Mouse (Mus musculus): Measurements from ENCODE around the gene Bmp8b. TPM values are rescaled to one million over a fixed set of nuclear protein-coding genes. Genes with fewer than 3 reads are reported as not detected.
A peak's percentile ranks its signal among the peaks of the same experiment; 100 is the strongest.
"Not testable (repeated sequence)": the region's sequence is repeated elsewhere in the genome, so short reads cannot be mapped to it uniquely, and the experiment has no call there.

The Bmp8b gene
- total RNA-seq, 1 experiment, result 7.2 TPM

- in situ Hi-C loops (cut with MboI; ENCODE audit: low sequenced_read_pairs in 2 of 2, unreplicated experiment in 2 of 2), result no loop called here
- Histone ChIP-seq H3K9me3 (ENCODE audit: control insufficient read depth, insufficient read depth, low read depth, low read length) (no peaks in the 10 kb centered on the region), H3K27ac (ENCODE audit: insufficient read depth, low read depth, low read length, poor library complexity, severe bottlenecking) (no peak overlapping the region), H3K36me3 (ENCODE audit: control insufficient read depth, insufficient read depth, low read length, poor library complexity, severe bottlenecking) (no peaks in the 10 kb centered on the region; the same call in 1 of the 2 replicates), H3K9ac (ENCODE audit: insufficient read depth, low read depth, low read length, poor library complexity, severe bottlenecking) (no peak overlapping the region), H3K4me3 (ENCODE audit: insufficient read depth in 1 of 2, low read depth in 1 of 2, low read length in 2 of 2, poor library complexity in 1 of 2, severe bottlenecking in 1 of 2) (no peak overlapping the region), H3K4me1 (ENCODE audit: control insufficient read depth in 2 of 2, insufficient read depth in 2 of 2, low read length in 2 of 2, poor library complexity in 1 of 2) (peaks cover 0 to 3% of the 10 kb centered on the region in 2 experiments; a peak in 1 of 4 replicates)
- TF ChIP-seq HCFC1 (IDR thresholded peaks at IDR 0.05; ENCODE audit: borderline replicate concordance, insufficient read depth, low read length), result no peak
- no peak for TF ChIP-seq CHD2 (IDR thresholded peaks at IDR 0.05; ENCODE audit: low read depth, low read length)
- TF ChIP-seq ZC3H11A (IDR thresholded peaks at IDR 0.05; ENCODE audit: borderline replicate concordance, low read depth, low read length), result no peak
- TF ChIP-seq ZNF384 (IDR thresholded peaks at IDR 0.05; ENCODE audit: low read depth, low read length), result no peak
- TF ChIP-seq MAFK (IDR thresholded peaks at IDR 0.05; ENCODE audit: insufficient read depth, low read depth, low read length), result no peak
- DNase-seq (ENCODE audit: low read depth, low spot score), result no peak
Observed at GRCm38 (mm10) chr4:123112216-123112764, 7.3 kb downstream of the Bmp8b start.

DNA sequence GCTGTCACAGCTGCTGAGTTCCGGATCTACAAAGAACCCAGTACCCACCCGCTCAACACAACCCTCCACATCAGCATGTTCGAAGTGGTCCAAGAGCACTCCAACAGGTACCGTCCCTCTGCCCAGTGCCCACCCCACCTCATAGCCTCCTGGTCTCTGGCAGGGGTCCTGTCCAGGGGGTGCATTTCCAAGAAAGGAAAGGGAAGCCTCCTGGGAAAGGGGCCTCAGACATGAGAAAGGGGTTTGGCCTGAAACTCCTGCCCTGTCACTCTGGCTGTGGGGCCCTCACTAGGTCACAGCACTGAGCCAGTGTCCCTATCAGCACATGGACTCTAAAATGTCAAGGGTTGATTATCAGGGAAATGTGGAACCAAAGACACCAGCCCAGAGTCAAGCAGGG is 9.7 kb downstream of the Bmp8b start:
- H3K9me3 ChIP-seq (ENCODE audit: control insufficient read depth, insufficient read depth, low read depth, low read length); H3K9ac ChIP-seq (ENCODE audit: insufficient read depth, low read depth, low read length, poor library complexity, severe bottlenecking); H3K27ac ChIP-seq (ENCODE audit: insufficient read depth, low read depth, low read length, poor library complexity, severe bottlenecking); H3K36me3 ChIP-seq (ENCODE audit: control insufficient read depth, insufficient read depth, low read length, poor library complexity, severe bottlenecking); in situ Hi-C loops (cut with MboI; ENCODE audit: low sequenced_read_pairs in 2 of 2, unreplicated experiment in 2 of 2); H3K4me1 ChIP-seq (ENCODE audit: control insufficient read depth in 2 of 2, insufficient read depth in 2 of 2, low read length in 2 of 2, poor library complexity in 1 of 2); H3K4me3 ChIP-seq (ENCODE audit: insufficient read depth in 1 of 2, low read depth in 1 of 2, low read length in 2 of 2, poor library complexity in 1 of 2, severe bottlenecking in 1 of 2); DNase-seq (ENCODE audit: low read depth, low spot score): not testable (repeated sequence)

DNA sequence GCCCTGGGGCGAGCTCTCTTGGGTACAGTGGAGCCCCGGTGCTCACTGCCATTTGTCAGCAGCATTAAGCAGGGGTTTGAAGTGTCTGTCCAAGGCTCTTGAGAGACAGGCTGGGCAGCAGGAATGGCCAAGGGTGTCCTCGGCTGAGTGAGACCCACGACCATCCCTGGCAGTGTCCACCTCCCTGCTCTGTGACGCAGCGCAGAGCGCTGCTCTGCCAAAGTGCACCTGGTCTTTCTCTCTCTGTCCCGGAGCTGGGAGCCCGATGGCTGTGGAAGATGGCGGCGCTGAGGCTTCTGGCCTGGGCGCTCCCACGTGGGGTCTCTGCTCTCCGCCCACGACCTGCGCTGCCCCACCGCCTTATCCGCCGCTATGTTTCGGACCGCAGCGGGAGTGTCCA is 11.0 kb downstream of the Bmp8b start, which contains the start of gene Oxct2b:
TSS of gene Oxct2b (plus strand) at position 256 of the 400 bp plus-strand sequence.
- H3K9ac ChIP-seq (ENCODE audit: insufficient read depth, low read depth, low read length, poor library complexity, severe bottlenecking), result 0 out of 2 replicates have a peak within 1 kb of the TSS, but pooled peaks have one; percentile 27
- H3K9me3 ChIP-seq (ENCODE audit: control insufficient read depth, insufficient read depth, low read depth, low read length), result no peaks in the 10 kb centered on the region
- TF ChIP-seq ZNF384 (IDR thresholded peaks at IDR 0.05; ENCODE audit: low read depth, low read length) (no peak), HCFC1 (IDR thresholded peaks at IDR 0.05; ENCODE audit: borderline replicate concordance, insufficient read depth, low read length) (no peak), MAFK (IDR thresholded peaks at IDR 0.05; ENCODE audit: insufficient read depth, low read depth, low read length) (no peak), CHD2 (IDR thresholded peaks at IDR 0.05; ENCODE audit: low read depth, low read length) (no peak), ZC3H11A (IDR thresholded peaks at IDR 0.05; ENCODE audit: borderline replicate concordance, low read depth, low read length) (no peak)
- no peaks in the 10 kb centered on the region; the same call in 1 of the 2 replicates for H3K36me3 ChIP-seq (ENCODE audit: control insufficient read depth, insufficient read depth, low read length, poor library complexity, severe bottlenecking)
- H3K27ac ChIP-seq (ENCODE audit: insufficient read depth, low read depth, low read length, poor library complexity, severe bottlenecking), result no peak within 1 kb of the TSS
- in situ Hi-C loops (cut with MboI; ENCODE audit: low sequenced_read_pairs in 2 of 2, unreplicated experiment in 2 of 2), result no loop called here
- H3K4me3 ChIP-seq (ENCODE audit: insufficient read depth in 1 of 2, low read depth in 1 of 2, low read length in 2 of 2, poor library complexity in 1 of 2, severe bottlenecking in 1 of 2), result peak within 1 kb of the TSS; percentile 49 to 53; a peak in 2 of 4 replicates
- peaks cover 0 to 3% of the 10 kb centered on the region in 2 experiments; a peak in 1 of 4 replicates for H3K4me1 ChIP-seq (ENCODE audit: control insufficient read depth in 2 of 2, insufficient read depth in 2 of 2, low read length in 2 of 2, poor library complexity in 1 of 2)
- DNase-seq (ENCODE audit: low read depth, low spot score), result no peak

DNA sequence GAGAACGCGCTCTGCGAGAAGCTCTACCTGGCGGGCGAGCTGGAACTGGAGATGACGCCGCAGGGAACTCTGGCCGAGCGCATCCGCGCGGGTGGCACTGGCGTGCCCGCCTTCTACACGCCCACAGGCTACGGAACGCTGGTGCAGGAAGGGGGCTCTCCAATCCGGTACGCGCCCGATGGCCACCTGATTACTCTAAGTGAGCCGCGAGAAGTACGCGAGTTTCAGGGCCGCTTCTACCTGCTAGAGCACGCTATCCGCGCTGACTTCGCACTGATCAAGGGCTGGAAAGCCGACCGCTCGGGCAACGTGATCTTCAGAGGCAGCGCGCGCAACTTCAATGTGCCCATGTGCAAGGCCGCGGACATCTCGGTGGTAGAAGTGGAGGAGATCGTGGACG is 11.7 kb downstream of the Bmp8b start:
- H3K4me1 ChIP-seq (ENCODE audit: control insufficient read depth in 2 of 2, insufficient read depth in 2 of 2, low read length in 2 of 2, poor library complexity in 1 of 2); H3K36me3 ChIP-seq (ENCODE audit: control insufficient read depth, insufficient read depth, low read length, poor library complexity, severe bottlenecking); in situ Hi-C loops (cut with MboI; ENCODE audit: low sequenced_read_pairs in 2 of 2, unreplicated experiment in 2 of 2); H3K9ac ChIP-seq (ENCODE audit: insufficient read depth, low read depth, low read length, poor library complexity, severe bottlenecking); H3K27ac ChIP-seq (ENCODE audit: insufficient read depth, low read depth, low read length, poor library complexity, severe bottlenecking); DNase-seq (ENCODE audit: low read depth, low spot score); H3K9me3 ChIP-seq (ENCODE audit: control insufficient read depth, insufficient read depth, low read depth, low read length): not testable (repeated sequence)
- peak overlapping the region in 1 of 2 experiments; percentile 20; a peak in 1 of 4 replicates for H3K4me3 ChIP-seq (ENCODE audit: insufficient read depth in 1 of 2, low read depth in 1 of 2, low read length in 2 of 2, poor library complexity in 1 of 2, severe bottlenecking in 1 of 2)

DNA sequence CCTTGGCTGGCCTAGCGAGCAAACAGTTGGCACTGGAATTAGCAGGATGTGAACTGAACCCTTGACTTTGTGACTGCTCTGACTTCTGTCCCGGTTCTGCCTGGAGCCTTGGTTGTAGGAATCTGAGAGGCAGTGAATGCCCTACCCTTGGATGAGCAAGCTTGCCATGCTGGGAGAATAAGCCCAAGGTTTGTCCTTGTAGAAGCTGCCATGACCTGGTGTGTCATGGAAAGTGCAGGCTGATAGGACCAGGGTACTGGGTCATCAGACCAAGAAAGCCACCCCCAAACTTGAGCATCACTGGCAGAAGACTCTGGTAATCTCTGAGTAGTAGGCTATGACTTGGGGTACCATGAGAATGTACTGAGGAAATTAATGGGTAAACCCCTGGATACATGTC is 16.3 kb downstream of the Bmp8b start:
- H3K36me3 ChIP-seq (ENCODE audit: control insufficient read depth, insufficient read depth, low read length, poor library complexity, severe bottlenecking), result peaks cover 10% of the 10 kb centered on the region
- in situ Hi-C loops (cut with MboI; ENCODE audit: low sequenced_read_pairs in 2 of 2, unreplicated experiment in 2 of 2), result no loop called here
- no peak for TF ChIP-seq HCFC1 (IDR thresholded peaks at IDR 0.05; ENCODE audit: borderline replicate concordance, insufficient read depth, low read length)
- no peak for TF ChIP-seq CHD2 (IDR thresholded peaks at IDR 0.05; ENCODE audit: low read depth, low read length)
- no peak for TF ChIP-seq MAFK (IDR thresholded peaks at IDR 0.05; ENCODE audit: insufficient read depth, low read depth, low read length)
- no peak for TF ChIP-seq ZNF384 (IDR thresholded peaks at IDR 0.05; ENCODE audit: low read depth, low read length)
- no peak for TF ChIP-seq ZC3H11A (IDR thresholded peaks at IDR 0.05; ENCODE audit: borderline replicate concordance, low read depth, low read length)

More for the DNA sequence above, 16.3 kb downstream of the Bmp8b start:
- no peak for DNase-seq (ENCODE audit: low read depth, low spot score)
- no peaks in the 10 kb centered on the region for H3K9me3 ChIP-seq (ENCODE audit: control insufficient read depth, insufficient read depth, low read depth, low read length)
- peaks cover 0 to 3% of the 10 kb centered on the region in 2 experiments; a peak in 1 of 4 replicates for H3K4me1 ChIP-seq (ENCODE audit: control insufficient read depth in 2 of 2, insufficient read depth in 2 of 2, low read length in 2 of 2, poor library complexity in 1 of 2)
- H3K9ac ChIP-seq (ENCODE audit: insufficient read depth, low read depth, low read length, poor library complexity, severe bottlenecking), result no peak overlapping the region
- no peak overlapping the region for H3K4me3 ChIP-seq (ENCODE audit: insufficient read depth in 1 of 2, low read depth in 1 of 2, low read length in 2 of 2, poor library complexity in 1 of 2, severe bottlenecking in 1 of 2)
- no peak overlapping the region for H3K27ac ChIP-seq (ENCODE audit: insufficient read depth, low read depth, low read length, poor library complexity, severe bottlenecking)

All from ES-E14 (cell line).